Mouse (Mus musculus) adrenal gland, postnatal 14 days (tissue): ENCODE measurements around the gene Map3k5. TPM values are rescaled to one million over a fixed set of nuclear protein-coding genes. Genes with fewer than 3 reads are reported as not detected.
"Not testable (repeated sequence)": the region's sequence is repeated elsewhere in the genome, so short reads cannot be mapped to it uniquely, and the experiment has no call there.

Source experiments
- DNase-seq: peaks from one replicate; pipeline ENCODE4 v3.0.0; 2021; ENCODE audit warnings: mixed read lengths
- total RNA-seq: library from RNA; stranded (reverse); gene quantifications from 2 replicates; pipeline ENCODE4 v1.2.3, GENCODE M21; 2021

Gene Map3k5
- total RNA-seq, 1 experiment from 2014 or later = 23.3 TPM

DNA sequence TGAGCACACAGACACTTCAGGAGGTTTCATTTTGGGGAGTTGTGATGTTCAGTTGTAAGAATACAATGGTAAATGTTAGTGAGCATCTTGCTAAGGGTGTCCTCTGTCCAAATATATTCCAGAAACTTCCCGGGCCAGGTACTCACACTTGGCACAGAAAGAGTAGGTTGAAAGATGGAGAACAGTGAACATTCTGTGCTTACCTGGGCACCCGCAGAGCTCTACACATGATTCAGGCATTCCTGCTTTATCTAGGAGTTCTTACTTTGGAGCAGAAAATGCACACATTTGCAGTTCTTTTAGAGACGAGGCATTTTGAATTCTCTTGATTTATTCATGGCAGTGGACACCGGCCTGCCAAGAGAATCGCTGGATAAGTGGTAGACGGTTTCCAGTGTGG lies 32.3 kb downstream of the Map3k5 start:
- DNase-seq = no peak

- no peak for DNase-seq
Measured at GRCm38 (mm10) chr10:19968445-19968844, 34.2 kb downstream of the Map3k5 start.

DNA sequence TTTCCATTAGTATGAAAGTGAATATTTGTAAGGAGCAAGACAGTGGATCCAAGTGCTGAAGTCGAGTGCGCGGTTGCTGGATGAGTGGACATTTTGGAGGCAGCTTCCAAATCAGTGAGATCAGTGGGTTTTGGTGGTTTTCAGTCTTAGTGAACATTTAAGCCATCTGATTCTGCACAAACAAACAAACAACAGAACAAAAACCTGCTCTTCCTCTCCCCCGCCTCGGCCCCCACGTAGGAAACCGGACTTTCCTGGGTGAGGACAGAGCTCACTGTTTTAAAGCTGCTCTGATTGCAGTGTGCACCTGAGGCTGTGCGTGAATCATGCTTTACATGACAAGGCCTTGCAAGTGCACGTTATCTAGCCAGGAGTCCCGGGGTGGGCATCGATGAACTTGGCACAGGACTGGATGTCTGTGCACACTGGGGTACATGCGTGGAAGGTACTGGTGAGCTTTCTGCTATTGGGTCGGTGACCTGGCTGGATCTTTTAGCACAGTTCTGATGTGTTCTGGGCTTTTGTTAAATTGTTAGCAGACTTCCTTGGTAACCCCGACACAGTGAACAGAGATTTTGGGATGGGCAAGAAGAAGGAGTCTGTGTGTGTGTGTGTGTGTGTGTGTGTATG lies 35.7 kb downstream of the Map3k5 start:
- DNase-seq = no peak

DNA sequence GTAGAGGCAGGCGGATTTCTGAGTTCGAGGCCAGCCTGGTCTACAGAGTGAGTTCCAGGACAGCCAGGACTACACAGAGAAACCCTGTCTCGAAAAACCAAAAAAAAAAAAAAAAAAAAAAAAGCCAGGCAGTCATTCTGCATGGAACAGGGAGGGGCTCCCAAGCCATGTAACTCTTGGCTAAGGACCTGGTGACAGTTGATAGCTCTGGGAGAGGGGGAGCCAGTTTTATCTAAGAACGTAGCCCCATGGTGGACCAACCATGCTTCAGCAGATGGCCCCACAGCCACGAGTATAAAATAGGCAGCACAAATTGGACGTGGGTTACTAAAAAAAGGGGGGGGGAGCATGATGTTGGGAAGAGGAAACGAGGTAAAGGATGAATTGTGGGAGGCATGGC lies 37.2 kb downstream of the Map3k5 start:
- not testable (repeated sequence) for DNase-seq

- no peak for DNase-seq
Measured at GRCm38 (mm10) chr10:19973321-19974108, 39.2 kb downstream of the Map3k5 start.

DNA sequence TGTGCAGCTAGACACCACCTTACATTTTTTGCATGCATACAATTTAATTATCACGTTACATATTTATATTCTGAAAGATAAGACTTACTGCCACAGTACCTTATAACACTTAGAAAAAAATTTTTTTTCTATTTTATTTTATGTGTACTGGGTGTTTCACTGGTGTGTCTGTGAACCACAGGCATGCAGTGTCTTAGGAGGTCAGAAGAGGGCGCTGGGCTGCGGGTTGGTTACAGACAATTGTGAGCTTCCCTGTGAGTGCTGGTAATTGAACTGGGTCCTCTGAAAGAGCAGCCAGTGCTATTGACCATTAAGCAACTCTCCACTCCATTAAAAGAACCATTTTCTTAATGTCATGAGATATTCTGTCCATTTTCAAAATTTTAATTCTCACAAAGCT lies 43.3 kb downstream of the Map3k5 start:
- DNase-seq = no peak

GRCm38 (mm10) chr10:19978662-19979199 lies 44.5 kb downstream of the Map3k5 start:
- DNase-seq = no peak

- no peak for DNase-seq
Measured at GRCm38 (mm10) chr10:19987736-19988135, 53.5 kb downstream of the Map3k5 start.

- no peak for DNase-seq
Measured at GRCm38 (mm10) chr10:19989986-19990385, 55.7 kb downstream of the Map3k5 start.

GRCm38 (mm10) chr10:19990638-19991037 lies 56.4 kb downstream of the Map3k5 start:
- DNase-seq = no peak

GRCm38 (mm10) chr10:19991237-19991865 lies 57.1 kb downstream of the Map3k5 start:
- DNase-seq = no peak

- DNase-seq = no peak
Measured at GRCm38 (mm10) chr10:19991866-19992252, 57.6 kb downstream of the Map3k5 start.

- DNase-seq = no peak
Measured at GRCm38 (mm10) chr10:19994469-19995450, 60.5 kb downstream of the Map3k5 start.

- no peak for DNase-seq
Measured at GRCm38 (mm10) chr10:19996151-19996550, 61.9 kb downstream of the Map3k5 start.

- no peak for DNase-seq
Measured at GRCm38 (mm10) chr10:19999703-20000407, 65.6 kb downstream of the Map3k5 start.

- no peak for DNase-seq
Measured at GRCm38 (mm10) chr10:20000408-20000770, 66.1 kb downstream of the Map3k5 start.

GRCm38 (mm10) chr10:20001990-20002389 lies 67.7 kb downstream of the Map3k5 start:
- DNase-seq = no peak

GRCm38 (mm10) chr10:20003006-20003405 lies 68.7 kb downstream of the Map3k5 start:
- DNase-seq = no peak

DNA sequence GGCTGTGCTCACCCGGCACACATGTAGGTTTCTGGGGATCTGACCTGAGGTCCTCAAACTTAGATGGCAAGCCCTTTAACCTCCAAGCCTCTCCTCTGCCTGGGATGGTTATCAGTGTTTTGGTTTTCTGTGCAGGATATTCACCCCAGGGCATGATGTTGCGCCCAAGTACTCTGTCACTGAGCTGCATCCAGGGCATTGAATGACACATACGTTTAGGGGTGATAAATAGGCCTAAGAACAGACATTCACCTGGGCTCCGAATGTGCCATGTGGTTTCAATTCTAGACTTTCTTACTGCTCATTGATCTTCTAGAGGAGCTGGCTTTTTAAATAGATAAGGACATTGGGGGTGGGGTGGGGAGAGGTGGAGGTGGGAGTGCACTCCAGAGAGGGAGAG lies 70.5 kb downstream of the Map3k5 start:
- DNase-seq = no peak

GRCm38 (mm10) chr10:20005491-20005952 lies 71.2 kb downstream of the Map3k5 start:
- DNase-seq = peak; percentile 63
